Mouse (Mus musculus) heart, embryonic 14.5 days (tissue): ENCODE measurements around the gene Rbm4. TPM values are rescaled to one million over a fixed set of nuclear protein-coding genes. Genes with fewer than 3 reads are reported as not detected.

Experiments
- ATAC-seq: fragments of 200-750 bp; cut with Nextera tagmentation; 2 replicates; pipeline ENCODE4 v1.8.0; 2017; ENCODE audit warnings: low read depth, moderate TSS enrichment; ENCODE audit not compliant: insufficient number of reproducible peaks, insufficient read depth, low FRiP score
- H3K27ac ChIP-seq, 2 experiments: fragments of 200-500 bp in 1 of 2; fragments of 300-500 bp in 1 of 2; sonication (generic) in 1 of 2; replicated peaks in 1 of 2; 2 replicates each; pipeline ENCODE4 v1.5.1; 2012 to 2014; ENCODE audit warnings: low read depth in 2 of 2, low read length in 2 of 2, control low read depth in 1 of 2, mild to moderate bottlenecking in 1 of 2, mixed read lengths in 1 of 2; ENCODE audit not compliant: control insufficient read depth in 1 of 2, insufficient read depth in 1 of 2
- H3K27me3 ChIP-seq: fragments of 300-500 bp; sonication (generic); 2 replicates; pipeline ENCODE4 v1.6.1; 2014; ENCODE audit warnings: mild to moderate bottlenecking, low read length, control low read depth; ENCODE audit not compliant: control insufficient read depth, insufficient read depth
- H3K36me3 ChIP-seq: fragments of 300-500 bp; sonication (generic); 2 replicates; pipeline ENCODE4 v1.6.1; 2014; ENCODE audit warnings: mild to moderate bottlenecking, control low read depth, low read length, mixed read lengths; ENCODE audit not compliant: control insufficient read depth, insufficient read depth
- H3K4me1 ChIP-seq, 2 experiments: fragments of 200-500 bp in 1 of 2; fragments of 300-500 bp in 1 of 2; sonication (generic) in 1 of 2; 2 replicates each; pipeline ENCODE4 v1.6.1; 2012 to 2014; ENCODE audit warnings: low read length in 2 of 2, control low read depth in 1 of 2, mixed read lengths in 1 of 2; ENCODE audit not compliant: control insufficient read depth in 2 of 2, insufficient read depth in 2 of 2
- H3K4me2 ChIP-seq: fragments of 300-500 bp; sonication (generic); 2 replicates; pipeline ENCODE4 v1.6.1; 2014; ENCODE audit warnings: mild to moderate bottlenecking, low read length
- H3K4me3 ChIP-seq, 2 experiments: fragments of 200-500 bp in 1 of 2; fragments of 300-500 bp in 1 of 2; sonication (generic) in 1 of 2; 2 replicates each; pipeline ENCODE4 v1.5.1; 2012 to 2014; ENCODE audit warnings: low read length in 2 of 2, mild to moderate bottlenecking in 2 of 2, control low read depth in 1 of 2, low read depth in 1 of 2, moderate library complexity in 1 of 2; ENCODE audit not compliant: control insufficient read depth in 1 of 2, insufficient read depth in 1 of 2
- H3K9ac ChIP-seq: fragments of 300-500 bp; sonication (generic); 2 replicates; pipeline ENCODE4 v1.6.1; 2014; ENCODE audit warnings: mild to moderate bottlenecking, low read length
- H3K9me3 ChIP-seq: fragments of 300-500 bp; sonication (generic); 2 replicates; pipeline ENCODE4 v1.6.1; 2016; ENCODE audit warnings: low read length, control low read depth; ENCODE audit not compliant: control insufficient read depth
- WGBS: fragments of 180-500 bp; shearing (Covaris S2); extraction: QIAGEN DNeasy Blood & Tissue Kit; methylation state at CpG from one replicate; pipeline ENCODE4 v1.1.7; 2014; 5-methylcytosine and 5-hydroxymethylcytosine counted together
- polyA plus RNA-seq: library from polyadenylated mRNA; unstranded; fragments of >200 nt; fragmentation: Nextera tagmentation; extraction: Ambion mirVana; gene quantifications from 2 replicates; pipeline ENCODE4 v1.2.1, GENCODE M21; 2014

Gene Rbm4
- polyA plus RNA-seq, 1 experiment from 2014 or later, result 63.1 TPM

GRCm38 (mm10) chr19:4797846-4798245 lies 4.1 kb upstream of the Rbm4 start:
- 92% methylated on average over 2 of the region's 2 CpGs for WGBS
- no peak overlapping the region for H3K9ac ChIP-seq
- no peak overlapping the region for H3K27ac ChIP-seq
- H3K27me3 ChIP-seq, result no peaks in the 10 kb centered on the region
- H3K9me3 ChIP-seq, result no peaks in the 10 kb centered on the region
- peaks cover 59% of the 10 kb centered on the region for H3K36me3 ChIP-seq
- no peak overlapping the region for H3K4me3 ChIP-seq
- ATAC-seq, result no peak
- peaks cover 0 to 13% of the 10 kb centered on the region in 2 experiments; a peak in 2 of 4 replicates for H3K4me1 ChIP-seq
- no peak overlapping the region for H3K4me2 ChIP-seq

DNA sequence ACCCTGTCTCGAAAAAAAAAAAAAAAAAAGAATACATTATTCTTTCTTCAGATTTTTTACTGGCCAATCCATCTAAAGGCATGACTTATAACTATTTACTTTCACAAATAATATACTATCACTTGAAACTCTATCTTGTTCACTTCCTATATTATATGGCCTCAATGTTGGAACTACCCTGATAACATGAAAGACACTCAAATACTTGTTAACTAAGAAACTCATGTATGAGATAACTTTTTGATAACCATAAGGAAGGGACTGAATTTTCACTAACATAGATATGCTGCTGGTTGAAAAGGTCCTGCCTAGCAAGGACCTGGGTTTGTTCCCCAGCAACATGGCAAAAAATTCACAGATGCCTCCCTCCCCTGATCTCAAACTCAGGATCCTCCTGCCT lies 2.2 kb upstream of the Rbm4 start:
- Histone ChIP-seq H3K4me1 (peaks cover 4 to 22% of the 10 kb centered on the region in 2 experiments), H3K9me3 (no peaks in the 10 kb centered on the region), H3K27me3 (no peaks in the 10 kb centered on the region), H3K9ac (no peak overlapping the region), H3K4me3 (no peak overlapping the region), H3K36me3 (peaks cover 53% of the 10 kb centered on the region), H3K27ac (no peak overlapping the region), H3K4me2 (no peak overlapping the region)
- 88% methylated on average over 1 of the region's 1 CpGs for WGBS
- no peak for ATAC-seq

- H3K27ac ChIP-seq, result peak overlapping the region; percentile 83 to 85
- no peaks in the 10 kb centered on the region for H3K9me3 ChIP-seq
- H3K4me3 ChIP-seq, result peak overlapping the region; percentile 71 to 86
- no peaks in the 10 kb centered on the region for H3K27me3 ChIP-seq
- H3K36me3 ChIP-seq, result peaks cover 51% of the 10 kb centered on the region
- WGBS, result under 1% methylated on average over 16 of the region's 16 CpGs
- peaks cover 6 to 35% of the 10 kb centered on the region in 2 experiments for H3K4me1 ChIP-seq
- no peak for ATAC-seq
- H3K4me2 ChIP-seq, result peak overlapping the region; percentile 65
- peak overlapping the region; percentile 85 for H3K9ac ChIP-seq
Observed at GRCm38 (mm10) chr19:4793281-4793830, 345 bp downstream of the Rbm4 start.

DNA sequence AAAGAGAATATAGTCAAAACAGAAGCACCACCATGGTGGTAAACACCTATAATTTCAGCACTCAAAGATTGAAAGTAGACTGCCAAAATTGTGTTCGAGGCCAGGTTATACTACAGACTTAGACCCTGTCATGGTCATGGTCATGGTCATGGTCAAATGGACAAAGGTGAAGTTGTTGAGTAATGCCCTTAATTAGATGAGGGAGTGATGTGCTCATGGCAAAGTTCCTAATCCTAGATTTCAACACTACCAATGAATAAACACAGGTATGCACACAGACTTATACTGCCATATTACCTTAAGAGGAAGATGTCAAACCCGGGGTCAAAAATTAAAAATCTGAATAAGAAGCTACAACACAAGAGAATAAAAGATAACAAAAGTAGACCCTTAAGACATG lies 7.4 kb downstream of the Rbm4 start:
- peaks cover 94% of the 10 kb centered on the region for H3K36me3 ChIP-seq
- WGBS, result 96% methylated on average over 2 of the region's 2 CpGs
- H3K27me3 ChIP-seq, result no peaks in the 10 kb centered on the region
- no peak overlapping the region for H3K4me2 ChIP-seq
- ATAC-seq, result no peak
- no peaks in the 10 kb centered on the region for H3K9me3 ChIP-seq
- no peak overlapping the region for H3K9ac ChIP-seq
- H3K4me1 ChIP-seq, result peaks cover 7 to 39% of the 10 kb centered on the region in 2 experiments
- no peak overlapping the region for H3K4me3 ChIP-seq
- no peak overlapping the region for H3K27ac ChIP-seq

DNA sequence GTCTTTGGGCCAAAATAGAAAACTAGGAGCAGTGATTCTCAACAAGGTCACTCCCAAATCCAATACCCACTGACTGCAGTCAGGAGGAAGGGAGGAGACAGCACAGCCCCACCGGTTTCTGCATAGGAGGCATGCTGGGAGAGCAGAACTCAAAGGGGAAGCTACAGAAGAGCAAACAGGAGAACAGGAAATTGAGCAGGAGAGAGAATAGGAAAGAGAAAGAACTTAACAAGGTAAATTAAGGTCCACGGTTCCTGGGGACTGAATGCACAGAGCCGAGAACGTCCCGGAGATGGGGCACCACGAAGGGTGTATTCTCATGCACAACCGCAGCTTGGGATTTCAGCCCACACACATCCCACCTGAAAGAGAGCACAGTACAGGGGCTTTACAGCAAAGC lies 8.5 kb downstream of the Rbm4 start:
- 80% methylated on average over 7 of the region's 7 CpGs for WGBS
- no peak overlapping the region for H3K4me2 ChIP-seq

GRCm38 (mm10) chr19:4782891-4783290 lies 10.8 kb downstream of the Rbm4 start:
- Histone ChIP-seq H3K27me3 (no peaks in the 10 kb centered on the region), H3K9ac (no peak overlapping the region), H3K9me3 (no peaks in the 10 kb centered on the region), H3K27ac (no peak overlapping the region), H3K4me1 (peaks cover 4 to 26% of the 10 kb centered on the region in 2 experiments; a peak in 3 of 4 replicates), H3K4me2 (no peak overlapping the region), H3K36me3 (peaks cover 95% of the 10 kb centered on the region), H3K4me3 (no peak overlapping the region)
- WGBS, result 75% methylated on average over 2 of the region's 2 CpGs
- no peak for ATAC-seq

More for the DNA sequence above, 8.5 kb downstream of the Rbm4 start:
- no peak overlapping the region for H3K9ac ChIP-seq
- peak overlapping the region in 1 of 2 experiments; percentile 46; a peak in 2 of 4 replicates for H3K27ac ChIP-seq
- H3K4me1 ChIP-seq, result peaks cover 6 to 33% of the 10 kb centered on the region in 2 experiments
- no peak overlapping the region for H3K4me3 ChIP-seq
- no peaks in the 10 kb centered on the region for H3K27me3 ChIP-seq
- ATAC-seq, result no peak
- H3K36me3 ChIP-seq, result peaks cover 94% of the 10 kb centered on the region
- no peaks in the 10 kb centered on the region for H3K9me3 ChIP-seq

- Histone ChIP-seq H3K9me3 (no peaks in the 10 kb centered on the region), H3K4me3 (no peak overlapping the region), H3K27ac (no peak overlapping the region), H3K4me2 (no peak overlapping the region), H3K36me3 (peaks cover 97% of the 10 kb centered on the region), H3K4me1 (no peaks in the 10 kb centered on the region), H3K27me3 (no peaks in the 10 kb centered on the region), H3K9ac (no peak overlapping the region)
- 86% methylated on average over 3 of the region's 3 CpGs for WGBS
- ATAC-seq, result no peak
Observed at GRCm38 (mm10) chr19:4772785-4773184, 20.9 kb downstream of the Rbm4 start.
